Mouse (Mus musculus) liver, postnatal 0 days (tissue): ENCODE data around the gene Tlk1.

Source experiments
- CTCF ChIP-seq: sonication (generic); IDR thresholded peaks from 2 replicates; pipeline ENCODE4 v1.5.1; 2016; ENCODE audit warnings: antibody characterized with exemption, low read depth
- EP300 ChIP-seq: IDR thresholded peaks from 2 replicates; pipeline ENCODE4 v1.6.1; 2016; ENCODE audit warnings: antibody characterized with exemption, low read depth, mild to moderate bottlenecking

DNA sequence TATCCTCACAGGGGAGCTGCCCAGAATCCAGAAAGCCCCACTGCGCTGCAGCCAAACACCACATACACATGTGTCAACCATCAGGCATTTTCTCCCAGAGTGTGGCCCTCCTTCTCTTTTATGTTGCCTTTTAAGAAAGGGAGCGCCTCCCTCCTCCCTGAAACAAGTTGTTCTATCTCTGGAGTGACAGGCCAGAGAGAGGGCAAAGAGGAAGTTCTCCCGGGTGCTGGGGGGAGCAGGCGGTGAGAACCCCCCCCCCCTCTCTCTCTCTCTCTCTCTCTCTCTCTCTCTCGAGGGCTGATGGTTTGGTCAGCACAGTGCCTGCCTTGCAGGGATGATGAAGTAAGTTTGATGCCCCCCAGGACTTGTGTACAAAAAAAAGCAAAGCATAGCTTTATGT is 123.1 kb downstream of the Tlk1 start:
- TF ChIP-seq EP300 (no peak), CTCF (no peak)
